Mouse (Mus musculus) intestine, embryonic 16.5 days (tissue): ENCODE measurements around the gene Grik3. TPM values are rescaled to one million over a fixed set of nuclear protein-coding genes. Genes with fewer than 3 reads are reported as not detected.

Source experiments
- ATAC-seq: fragments of 200-750 bp; cut with Nextera tagmentation; 2 replicates; pipeline ENCODE4 v1.8.0; 2017; ENCODE audit warnings: moderate TSS enrichment, moderate library complexity
- H3K27ac ChIP-seq: fragments of 300-500 bp; sonication (generic); 2 replicates; pipeline ENCODE4 v1.5.1; 2014; ENCODE audit warnings: mild to moderate bottlenecking, low read length
- H3K27me3 ChIP-seq: fragments of 300-500 bp; sonication (generic); replicated peaks from 2 replicates; pipeline ENCODE4 v1.6.1; 2014; ENCODE audit warnings: low read length, control low read depth, mixed read lengths; ENCODE audit not compliant: control insufficient read depth, insufficient read depth
- H3K36me3 ChIP-seq: fragments of 300-500 bp; sonication (generic); 2 replicates; pipeline ENCODE4 v1.6.1; 2014; ENCODE audit warnings: low read length, control low read depth; ENCODE audit not compliant: control insufficient read depth, insufficient read depth
- H3K4me1 ChIP-seq: fragments of 300-500 bp; sonication (generic); 2 replicates; pipeline ENCODE4 v1.6.1; 2014; ENCODE audit warnings: low read length, control low read depth, mixed read lengths; ENCODE audit not compliant: control insufficient read depth, insufficient read depth
- H3K4me2 ChIP-seq: fragments of 300-500 bp; sonication (generic); 2 replicates; pipeline ENCODE4 v1.6.1; 2014; ENCODE audit warnings: low read depth, low read length, control low read depth
- H3K4me3 ChIP-seq: fragments of 300-500 bp; sonication (generic); 2 replicates; pipeline ENCODE4 v1.5.1; 2014; ENCODE audit warnings: mild to moderate bottlenecking, low read length
- H3K9ac ChIP-seq: fragments of 300-500 bp; sonication (generic); 2 replicates; pipeline ENCODE4 v1.6.1; 2014; ENCODE audit warnings: low read depth, low read length
- H3K9me3 ChIP-seq: fragments of 300-500 bp; sonication (generic); 2 replicates; pipeline ENCODE4 v1.6.1; 2016; ENCODE audit warnings: low read length, control low read depth; ENCODE audit not compliant: control insufficient read depth
- WGBS: fragments of 180-500 bp; shearing (Covaris S2); extraction: QIAGEN DNeasy Blood & Tissue Kit; methylation state at CpG from one replicate; pipeline ENCODE4 v1.1.7; 2014; 5-methylcytosine and 5-hydroxymethylcytosine counted together
- polyA plus RNA-seq: library from polyadenylated mRNA; unstranded; fragments of >200 nt; fragmentation: Nextera tagmentation; extraction: Ambion mirVana; gene quantifications from 2 replicates; pipeline ENCODE4 v1.2.1, GENCODE M21; 2015

Grik3 gene
- polyA plus RNA-seq, 1 experiment from 2014 or later, result 0.16 TPM

GRCm38 (mm10) chr4:125502861-125503260, 12.4 kb downstream of the Grik3 start:
- Histone ChIP-seq H3K36me3 (no peaks in the 10 kb centered on the region), H3K4me3 (no peak overlapping the region), H3K4me1 (no peaks in the 10 kb centered on the region), H3K27ac (no peak overlapping the region), H3K9me3 (no peaks in the 10 kb centered on the region), H3K9ac (no peak overlapping the region), H3K27me3 (peaks cover 7% of the 10 kb centered on the region), H3K4me2 (no peak overlapping the region)
- WGBS, result 54% methylated on average over 8 of the region's 8 CpGs
- no peak for ATAC-seq

GRCm38 (mm10) chr4:125512434-125512833, 21.9 kb downstream of the Grik3 start:
- no peak overlapping the region for H3K4me3 ChIP-seq
- no peak overlapping the region for H3K27ac ChIP-seq
- no peaks in the 10 kb centered on the region for H3K36me3 ChIP-seq
- H3K4me2 ChIP-seq, result no peak overlapping the region
- H3K9ac ChIP-seq, result no peak overlapping the region
- WGBS, result 80% methylated on average over 6 of the region's 6 CpGs
- no peak for ATAC-seq
- H3K9me3 ChIP-seq, result no peaks in the 10 kb centered on the region
- H3K27me3 ChIP-seq, result peaks cover 2% of the 10 kb centered on the region; the same call in 1 of the 2 replicates
- H3K4me1 ChIP-seq, result no peaks in the 10 kb centered on the region

- WGBS, result 57% methylated on average over 13 of the region's 13 CpGs
Observed at GRCm38 (mm10) chr4:125515646-125516045, 25.1 kb downstream of the Grik3 start.

GRCm38 (mm10) chr4:125516612-125517011, 26.1 kb downstream of the Grik3 start:
- Histone ChIP-seq H3K36me3 (no peaks in the 10 kb centered on the region), H3K4me3 (no peak overlapping the region), H3K27me3 (no peaks in the 10 kb centered on the region; the same call in 1 of the 2 replicates), H3K9me3 (no peaks in the 10 kb centered on the region), H3K9ac (no peak overlapping the region), H3K4me2 (no peak overlapping the region), H3K4me1 (no peaks in the 10 kb centered on the region), H3K27ac (no peak overlapping the region)
- no peak for ATAC-seq
- WGBS, result 65% methylated on average over 6 of the region's 6 CpGs

More at GRCm38 (mm10) chr4:125515646-125516045, 25.1 kb downstream of the Grik3 start:
- H3K27me3 ChIP-seq, result no peaks in the 10 kb centered on the region; the same call in 1 of the 2 replicates
- H3K4me2 ChIP-seq, result no peak overlapping the region
- no peak overlapping the region for H3K27ac ChIP-seq
- no peaks in the 10 kb centered on the region for H3K4me1 ChIP-seq
- ATAC-seq, result no peak; the same call in 1 of the 2 replicates
- H3K9me3 ChIP-seq, result no peaks in the 10 kb centered on the region
- no peaks in the 10 kb centered on the region for H3K36me3 ChIP-seq
- no peak overlapping the region for H3K9ac ChIP-seq
- no peak overlapping the region for H3K4me3 ChIP-seq

- Histone ChIP-seq H3K4me1 (no peaks in the 10 kb centered on the region), H3K36me3 (no peaks in the 10 kb centered on the region), H3K4me2 (no peak overlapping the region), H3K9ac (no peak overlapping the region), H3K9me3 (no peaks in the 10 kb centered on the region), H3K27ac (no peak overlapping the region), H3K4me3 (no peak overlapping the region), H3K27me3 (no peaks in the 10 kb centered on the region; the same call in 1 of the 2 replicates)
- 81% methylated on average over 5 of the region's 5 CpGs for WGBS
- ATAC-seq, result no peak
Observed at GRCm38 (mm10) chr4:125518861-125519260, 28.4 kb downstream of the Grik3 start.

GRCm38 (mm10) chr4:125522931-125523330, 32.4 kb downstream of the Grik3 start:
- WGBS, result 64% methylated on average over 7 of the region's 7 CpGs
- Histone ChIP-seq H3K27me3 (no peaks in the 10 kb centered on the region), H3K4me2 (no peak overlapping the region), H3K4me1 (no peaks in the 10 kb centered on the region), H3K4me3 (no peak overlapping the region), H3K9ac (no peak overlapping the region), H3K36me3 (no peaks in the 10 kb centered on the region), H3K9me3 (no peaks in the 10 kb centered on the region), H3K27ac (no peak overlapping the region)
- no peak for ATAC-seq

GRCm38 (mm10) chr4:125525266-125525665, 34.8 kb downstream of the Grik3 start:
- Histone ChIP-seq H3K9ac (no peak overlapping the region), H3K9me3 (no peaks in the 10 kb centered on the region), H3K4me3 (no peak overlapping the region), H3K27me3 (no peaks in the 10 kb centered on the region), H3K27ac (no peak overlapping the region), H3K4me1 (no peaks in the 10 kb centered on the region), H3K4me2 (no peak overlapping the region), H3K36me3 (no peaks in the 10 kb centered on the region)
- WGBS, result 86% methylated on average over 4 of the region's 4 CpGs
- no peak for ATAC-seq

GRCm38 (mm10) chr4:125526425-125526824, 35.9 kb downstream of the Grik3 start:
- Histone ChIP-seq H3K9ac (no peak overlapping the region), H3K9me3 (no peaks in the 10 kb centered on the region), H3K27ac (no peak overlapping the region), H3K36me3 (no peaks in the 10 kb centered on the region), H3K4me1 (no peaks in the 10 kb centered on the region), H3K4me2 (no peak overlapping the region), H3K27me3 (no peaks in the 10 kb centered on the region), H3K4me3 (no peak overlapping the region)
- 53% methylated on average over 5 of the region's 5 CpGs for WGBS
- no peak for ATAC-seq

GRCm38 (mm10) chr4:125533965-125534364, 43.5 kb downstream of the Grik3 start:
- WGBS, result 34% methylated on average over 9 of the region's 9 CpGs
- Histone ChIP-seq H3K9ac (no peak overlapping the region), H3K4me1 (no peaks in the 10 kb centered on the region), H3K27me3 (peaks cover 10% of the 10 kb centered on the region), H3K27ac (no peak overlapping the region), H3K36me3 (no peaks in the 10 kb centered on the region), H3K4me2 (no peak overlapping the region), H3K4me3 (no peak overlapping the region), H3K9me3 (no peaks in the 10 kb centered on the region)
- no peak for ATAC-seq

GRCm38 (mm10) chr4:125534449-125534848, 43.9 kb downstream of the Grik3 start:
- 4% methylated on average over 8 of the region's 8 CpGs for WGBS
- Histone ChIP-seq H3K36me3 (no peaks in the 10 kb centered on the region), H3K4me1 (no peaks in the 10 kb centered on the region), H3K4me2 (no peak overlapping the region), H3K4me3 (no peak overlapping the region), H3K27me3 (peaks cover 10% of the 10 kb centered on the region), H3K27ac (no peak overlapping the region), H3K9ac (no peak overlapping the region), H3K9me3 (no peaks in the 10 kb centered on the region)
- no peak; the same call in 1 of the 2 replicates for ATAC-seq
